Mouse (Mus musculus): ENCODE results near the gene Ppp1r13b. TPM values are rescaled to one million over a fixed set of nuclear protein-coding genes. Genes with fewer than 3 reads are reported as not detected.

Gene Ppp1r13b
- total and polyA plus RNA-seq, 3 experiments: 1.5 to 8.7 TPM; not detected in 1

DNA sequence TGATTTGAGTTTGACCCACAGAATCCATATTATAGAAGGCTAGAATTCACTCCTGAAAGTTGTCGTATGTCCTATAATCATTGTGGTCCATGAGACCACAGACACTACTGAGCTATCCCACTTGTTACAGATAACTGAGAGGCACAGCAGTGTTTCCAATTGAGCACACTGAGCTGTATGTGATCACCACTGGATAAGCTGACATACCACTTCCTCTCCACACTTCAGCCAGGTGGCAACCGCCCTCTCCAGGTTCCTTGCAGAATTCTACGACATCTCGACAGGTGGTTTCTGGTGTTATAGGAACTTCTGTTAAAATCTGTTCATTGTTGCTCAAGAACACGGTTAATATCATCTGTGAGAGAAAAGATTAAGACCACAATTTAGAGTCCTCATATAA is 35.8 kb downstream of the Ppp1r13b start:
- TF ChIP-seq RCOR1 (IDR thresholded peaks at IDR 0.05; ENCODE audit: low read depth, low read length): 0 out of 2 replicates have a peak, but pooled peaks have one; percentile 47
- 0 out of 2 replicates have a peak, but pooled peaks have one; percentile 22 for TF ChIP-seq MYC (IDR thresholded peaks at IDR 0.05; ENCODE audit: low read depth, low read length)
- TF ChIP-seq GATA1 (IDR thresholded peaks at IDR 0.05; ENCODE audit: low read depth, low read length): peak; percentile 55; the same call in 1 of the 2 replicates
- TF ChIP-seq GABPA (IDR thresholded peaks at IDR 0.05; ENCODE audit: low read depth, low read length): no peak
- 0 out of 2 replicates have a peak, but pooled peaks have one; percentile 17 for TF ChIP-seq MXI1 (IDR thresholded peaks at IDR 0.05; ENCODE audit: low read depth, low read length)
- TF ChIP-seq CTCF (IDR thresholded peaks at IDR 0.05 in 2 of 3, conservative IDR thresholded peaks at IDR 0.05 in 1 of 3; ENCODE audit: control insufficient read depth in 1 of 3, insufficient read depth in 1 of 3, low read depth in 2 of 3, low read length in 3 of 3, poor library complexity in 1 of 3, severe bottlenecking in 1 of 3): no peak
- TF ChIP-seq TCF12 (IDR thresholded peaks at IDR 0.05; ENCODE audit: low read depth, low read length): peak; percentile 61; the same call in 1 of the 2 replicates
- peak; percentile 21; the same call in 1 of the 2 replicates for TF ChIP-seq SMC3 (IDR thresholded peaks at IDR 0.05; ENCODE audit: low read depth, low read length)
- TF ChIP-seq CHD1 (IDR thresholded peaks at IDR 0.05; ENCODE audit: low read depth, low read length): no peak
- TF ChIP-seq EP300 (IDR thresholded peaks at IDR 0.05; ENCODE audit: low read depth in 1 of 2, low read length in 2 of 2): peak; percentile 44 to 58; a peak in 3 of 4 replicates
- 0 out of 2 replicates have a peak, but pooled peaks have one; percentile 18 for TF ChIP-seq ETS1 (IDR thresholded peaks at IDR 0.05; ENCODE audit: low read depth, low read length)
- 0 out of 2 replicates have a peak, but pooled peaks have one; percentile 42 for TF ChIP-seq ZNF384 (IDR thresholded peaks at IDR 0.05; ENCODE audit: low read depth, low read length)
- Histone ChIP-seq H3K9me3 (replicated peaks; ENCODE audit: insufficient read depth, low read length) (no peaks in the 10 kb centered on the region), H3K4me3 (ENCODE audit: control insufficient read depth in 1 of 2, insufficient read depth in 1 of 2, low read depth in 2 of 2, low read length in 2 of 2) (no peak overlapping the region), H3K79me2 (ENCODE audit: control insufficient read depth, insufficient read depth, low read length, poor library complexity) (no peaks in the 10 kb centered on the region), H3K9ac (ENCODE audit: control insufficient read depth, low read depth, low read length, poor library complexity, severe bottlenecking) (no peak overlapping the region), H3K36me3 (ENCODE audit: control insufficient read depth in 1 of 2, insufficient read depth in 2 of 2, low read length in 2 of 2) (peaks cover 0 to 8% of the 10 kb centered on the region in 2 experiments; a peak in 2 of 4 replicates), H3K27ac (ENCODE audit: control insufficient read depth, low read depth, low read length) (no peak overlapping the region), H3K4me1 (ENCODE audit: control insufficient read depth in 1 of 2, insufficient read depth in 2 of 2, low read length in 2 of 2) (peaks cover 0 to 10% of the 10 kb centered on the region in 2 experiments; a peak in 2 of 4 replicates), H3K27me3 (ENCODE audit: control insufficient read depth in 1 of 2, insufficient read depth in 2 of 2, low read length in 2 of 2) (no peaks in the 10 kb centered on the region)
- DNase-seq (ENCODE audit: low read depth, low spot score): peak; percentile 61

GRCm38 (mm10) chr12:111870811-111871210 is 37.1 kb downstream of the Ppp1r13b start:
- no peak for TF ChIP-seq GATA1 (IDR thresholded peaks at IDR 0.05; ENCODE audit: low read depth, low read length)
- no peak for TF ChIP-seq ELF1 (IDR thresholded peaks at IDR 0.05; ENCODE audit: low read depth, low read length)
- TF ChIP-seq ETS1 (IDR thresholded peaks at IDR 0.05; ENCODE audit: low read depth, low read length): no peak
- TF ChIP-seq SIN3A (IDR thresholded peaks at IDR 0.05; ENCODE audit: low read length): no peak
- no peak for TF ChIP-seq NRF1 (IDR thresholded peaks at IDR 0.05; ENCODE audit: insufficient read depth, low read depth, low read length, poor library complexity, severe bottlenecking)
- no peak for TF ChIP-seq E2F4 (IDR thresholded peaks at IDR 0.05; ENCODE audit: borderline replicate concordance, low read depth, low read length)
- TF ChIP-seq TCF12 (IDR thresholded peaks at IDR 0.05; ENCODE audit: low read depth, low read length): no peak
- no peak for TF ChIP-seq SMC3 (IDR thresholded peaks at IDR 0.05; ENCODE audit: low read depth, low read length)
- Histone ChIP-seq H3K27me3 (ENCODE audit: control insufficient read depth in 1 of 2, insufficient read depth in 2 of 2, low read length in 2 of 2) (no peaks in the 10 kb centered on the region), H3K79me2 (ENCODE audit: control insufficient read depth, insufficient read depth, low read length, poor library complexity) (no peaks in the 10 kb centered on the region), H3K36me3 (ENCODE audit: control insufficient read depth in 1 of 2, insufficient read depth in 2 of 2, low read length in 2 of 2) (peaks cover 0 to 8% of the 10 kb centered on the region in 2 experiments; a peak in 2 of 4 replicates), H3K4me3 (ENCODE audit: control insufficient read depth in 1 of 2, insufficient read depth in 1 of 2, low read depth in 2 of 2, low read length in 2 of 2) (no peak overlapping the region), H3K4me1 (ENCODE audit: control insufficient read depth in 1 of 2, insufficient read depth in 2 of 2, low read length in 2 of 2) (peaks cover 0 to 10% of the 10 kb centered on the region in 2 experiments; a peak in 2 of 4 replicates), H3K9ac (ENCODE audit: control insufficient read depth, low read depth, low read length, poor library complexity, severe bottlenecking) (no peak overlapping the region), H3K27ac (ENCODE audit: control insufficient read depth, low read depth, low read length) (no peak overlapping the region), H3K9me3 (replicated peaks; ENCODE audit: insufficient read depth, low read length) (no peaks in the 10 kb centered on the region)
- DNase-seq (ENCODE audit: low read depth, low spot score): no peak

Measured in MEL (cell line).